Mouse (Mus musculus) T-helper 1 cell (primary cell): ENCODE measurements at regions not wholly inside any gene's neighbourhood (a gene's known extent, or its start where the extent isn't known, plus 50 kb on each side); places are given as distances from the start of the nearest gene placed in this dataset.

Experiments
- in situ Hi-C: fragments of 300-600 bp; cut with MboI, MseI; formaldehyde crosslinking; loops from one replicate; pipeline ENCODE4 v1.15.1; 2025; ENCODE audit warnings: high pct_unique_total_duplicates

- in situ Hi-C loops: no loop called here
Observed at GRCm38 (mm10) chr8:6010712-6011111, 905.6 kb upstream of the Slc10a2 start.

DNA sequence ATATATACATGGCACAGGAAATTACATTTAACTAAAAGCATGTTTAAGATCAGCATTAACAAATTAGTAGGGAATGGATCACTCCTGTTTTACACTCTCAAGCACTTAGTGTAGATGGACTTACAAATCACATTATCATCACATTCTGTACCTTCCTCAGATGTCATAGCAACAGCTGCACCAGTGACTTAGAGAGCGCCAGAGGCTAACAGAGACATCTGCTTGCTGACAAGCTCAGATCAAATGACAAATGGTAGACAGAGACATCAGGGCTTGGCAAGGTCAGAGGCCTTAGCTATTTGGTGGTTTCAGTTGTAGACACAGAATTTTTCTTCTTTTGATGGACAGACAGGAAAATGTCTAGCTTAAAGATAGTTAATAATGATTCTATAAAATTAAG is 897.5 kb upstream of the Slc10a2 start:
- in situ Hi-C loops: no loop called here

DNA sequence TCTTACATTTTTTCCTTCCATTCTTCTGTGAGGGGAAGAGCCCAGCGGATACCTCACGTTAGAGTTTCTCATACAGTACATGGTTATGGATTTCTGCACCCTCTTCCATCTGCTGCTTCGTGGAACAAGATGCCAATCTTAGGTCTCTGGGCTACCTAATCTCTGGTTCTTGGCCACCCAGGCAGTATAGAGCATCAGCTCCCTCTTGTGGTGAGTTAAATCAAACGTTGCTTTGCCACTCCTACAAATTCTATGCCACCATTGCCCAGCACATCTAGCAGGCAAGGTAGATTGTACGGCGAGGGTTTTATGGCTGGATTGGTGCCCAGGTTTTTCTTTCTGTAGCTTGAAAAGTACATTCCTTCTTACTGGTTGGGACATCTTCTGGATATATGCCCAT is 889.7 kb upstream of the Slc10a2 start:
- in situ Hi-C loops: no loop called here

GRCm38 (mm10) chr8:5965403-5966015 is 860.4 kb upstream of the Slc10a2 start:
- in situ Hi-C loops: no loop called here

DNA sequence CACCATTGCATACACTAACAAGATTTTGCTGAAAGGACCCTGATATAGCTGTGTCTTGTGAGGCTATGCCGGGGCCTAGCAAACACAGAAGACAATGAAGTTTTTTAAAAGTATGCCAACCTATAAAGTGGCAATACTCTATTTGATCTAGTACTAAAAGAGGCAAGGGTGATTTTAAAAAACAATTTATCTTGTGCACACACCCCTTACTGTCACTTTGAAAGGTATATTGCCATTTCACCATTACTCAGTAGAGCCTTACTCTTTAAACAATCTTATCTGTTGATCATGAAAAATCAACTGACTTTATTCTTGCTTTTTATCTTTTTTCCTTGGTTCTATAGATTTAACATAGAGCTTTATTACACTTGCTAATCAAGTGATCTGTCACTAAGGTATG is 859.1 kb upstream of the Slc10a2 start:
- in situ Hi-C loops: no loop called here

GRCm38 (mm10) chr8:5938057-5938456 is 832.9 kb upstream of the Slc10a2 start:
- in situ Hi-C loops: loop anchor here (10.0 kb wide), 1 partner anchor 953 kb away; no protein-coding TSS in a partner anchor

- in situ Hi-C loops: no loop called here
Observed at GRCm38 (mm10) chr8:5918136-5918535, 813.0 kb upstream of the Slc10a2 start.
